Mouse (Mus musculus) heart, postnatal 25 days (tissue): ENCODE measurements around the gene Psmb2. TPM values are rescaled to one million over a fixed set of nuclear protein-coding genes. Genes with fewer than 3 reads are reported as not detected.
A peak's percentile ranks its signal among the peaks of the same experiment; 100 is the strongest.

ENCODE experiments used
- DNase-seq: peaks from one replicate; pipeline ENCODE4 v3.0.0; 2022; ENCODE audit warnings: low spot score
- intact Hi-C: fragments of 180-260 bp; cut with DNase I; formaldehyde crosslinking; loops from one replicate; pipeline ENCODE4 v1.15.1; 2025
- total RNA-seq, 2 experiments: library from RNA; stranded (reverse); gene quantifications; 2 replicates each; pipeline ENCODE4 v1.2.3; 2021

Gene Psmb2
- total RNA-seq, 2 experiments from 2014 or later = 118 to 126 TPM

- intact Hi-C loops = no loop called here
- DNase-seq = no peak
Observed at GRCm38 (mm10) chr4:126706630-126707438, 29.4 kb downstream of the Psmb2 start.

GRCm38 (mm10) chr4:126707439-126707826, 30.0 kb downstream of the Psmb2 start:
- intact Hi-C loops = no loop called here
- DNase-seq = no peak

GRCm38 (mm10) chr4:126732111-126732510, 54.7 kb downstream of the Psmb2 start:
- DNase-seq = no peak
- intact Hi-C loops = no loop called here

- intact Hi-C loops = no loop called here
Observed at GRCm38 (mm10) chr4:126732531-126733380, 55.3 kb downstream of the Psmb2 start.

GRCm38 (mm10) chr4:126734001-126734603, 56.7 kb downstream of the Psmb2 start:
- intact Hi-C loops = no loop called here

More at GRCm38 (mm10) chr4:126732531-126733380, 55.3 kb downstream of the Psmb2 start:
- DNase-seq = no peak

GRCm38 (mm10) chr4:126734700-126735381, 57.4 kb downstream of the Psmb2 start:
- intact Hi-C loops = no loop called here

More at GRCm38 (mm10) chr4:126734001-126734603, 56.7 kb downstream of the Psmb2 start:
- no peak for DNase-seq

GRCm38 (mm10) chr4:126735382-126736000, 58.1 kb downstream of the Psmb2 start:
- no peak for DNase-seq
- intact Hi-C loops = no loop called here

More at GRCm38 (mm10) chr4:126734700-126735381, 57.4 kb downstream of the Psmb2 start:
- DNase-seq = no peak

GRCm38 (mm10) chr4:126736001-126736414, 58.6 kb downstream of the Psmb2 start, which contains the start of gene Tfap2e:
TSS of gene Tfap2e (minus strand) at chr4:126736240.
- intact Hi-C loops = no loop called here
- no peak for DNase-seq

GRCm38 (mm10) chr4:126739966-126740676, 62.7 kb downstream of the Psmb2 start:
- intact Hi-C loops = no loop called here
- no peak for DNase-seq

- DNase-seq = peak; percentile 44
- intact Hi-C loops = loop anchor here (1.0 kb wide), 2 partner anchors 108 to 141 kb away; no protein-coding TSS in a partner anchor
Observed at GRCm38 (mm10) chr4:126741448-126741847, 64.0 kb downstream of the Psmb2 start.

GRCm38 (mm10) chr4:126742976-126743375, 65.5 kb downstream of the Psmb2 start:
- intact Hi-C loops = loop anchor here (2.0 kb wide), 1 partner anchor 188 kb away; no protein-coding TSS in a partner anchor
- no peak for DNase-seq

- no peak for DNase-seq
- intact Hi-C loops = loop anchor here (2.0 kb wide), 1 partner anchor 189 kb away; no protein-coding TSS in a partner anchor
Observed at GRCm38 (mm10) chr4:126743713-126744112, 66.3 kb downstream of the Psmb2 start.

GRCm38 (mm10) chr4:126744831-126745230, 67.4 kb downstream of the Psmb2 start:
- intact Hi-C loops = no loop called here
- DNase-seq = no peak

- intact Hi-C loops = loop anchor here (2.0 kb wide), 1 partner anchor 95 kb away; no protein-coding TSS in a partner anchor
- DNase-seq = no peak
Observed at GRCm38 (mm10) chr4:126745506-126746193, 68.2 kb downstream of the Psmb2 start.

GRCm38 (mm10) chr4:126746194-126746840, 68.9 kb downstream of the Psmb2 start:
- intact Hi-C loops = loop anchor here (2.0 kb wide), 1 partner anchor 94 kb away; no protein-coding TSS in a partner anchor
- no peak for DNase-seq

- intact Hi-C loops = no loop called here
Observed at GRCm38 (mm10) chr4:126748381-126748780, 71.0 kb downstream of the Psmb2 start.

GRCm38 (mm10) chr4:126749553-126749952, 72.1 kb downstream of the Psmb2 start:
- no peak for DNase-seq
- intact Hi-C loops = no loop called here

More at GRCm38 (mm10) chr4:126748381-126748780, 71.0 kb downstream of the Psmb2 start:
- DNase-seq = no peak
